Mouse (Mus musculus) C2C12 (cell line): Measurements from ENCODE around the gene Dixdc1. TPM values are rescaled to one million over a fixed set of nuclear protein-coding genes. Genes with fewer than 3 reads are reported as not detected.
A peak's percentile ranks its signal among the peaks of the same experiment; 100 is the strongest.

ENCODE experiments used
- H3K27me3 ChIP-seq: one replicate; pipeline ENCODE4 v1.6.1; 2011; ENCODE audit not compliant: control insufficient read depth, insufficient read depth, insufficient read length
- H3K36me3 ChIP-seq: one replicate; pipeline ENCODE4 v1.6.1; 2011; ENCODE audit not compliant: control insufficient read depth, insufficient read depth
- H3K4me3 ChIP-seq: one replicate; pipeline ENCODE4 v1.5.1; 2011; ENCODE audit warnings: mild to moderate bottlenecking, control low read depth; ENCODE audit not compliant: poor library complexity, insufficient read depth, severe bottlenecking
- H3K79me2 ChIP-seq: one replicate; pipeline ENCODE4 v1.6.1; 2011; ENCODE audit not compliant: control insufficient read depth, insufficient read depth
- H3K79me3 ChIP-seq: one replicate; pipeline ENCODE4 v1.6.1; 2011; ENCODE audit warnings: low read depth, control low read depth
- H3ac ChIP-seq: one replicate; pipeline ENCODE3; 2011; ENCODE audit warnings: low read depth; ENCODE audit not compliant: control insufficient read depth, insufficient read length
- CEBPB ChIP-seq: IDR thresholded peaks from one replicate; pipeline ENCODE4 v1.6.1; 2011; ENCODE audit warnings: low read depth, mild to moderate bottlenecking, control low read depth, moderate library complexity
- CTCF ChIP-seq: IDR thresholded peaks from one replicate; pipeline ENCODE4 v1.5.1; 2011; ENCODE audit not compliant: control insufficient read depth, insufficient read depth, insufficient read length
- FOSL1 ChIP-seq: IDR thresholded peaks from one replicate; pipeline ENCODE4 v1.8.0; 2011; ENCODE audit warnings: mild to moderate bottlenecking, low read length; ENCODE audit not compliant: poor library complexity, insufficient read depth, severe bottlenecking
- MAX ChIP-seq: IDR thresholded peaks from one replicate; pipeline ENCODE4 v1.6.1; 2011; ENCODE audit warnings: mild to moderate bottlenecking, control low read depth
- MYOD1 ChIP-seq: IDR thresholded peaks from one replicate; pipeline ENCODE4 v1.6.1; 2011; ENCODE audit warnings: low read depth; ENCODE audit not compliant: control insufficient read depth, insufficient read length
- MYOG ChIP-seq: IDR thresholded peaks from one replicate; pipeline ENCODE4 v1.6.1; 2011; ENCODE audit not compliant: control insufficient read depth, insufficient read length; ENCODE audit errors: extremely low read depth
- USF1 ChIP-seq: IDR thresholded peaks from one replicate; pipeline ENCODE4 v1.6.1; 2011; ENCODE audit warnings: low read depth, mild to moderate bottlenecking, control low read depth, moderate library complexity
- long read RNA-seq, 2 experiments: library from polyadenylated mRNA; unstranded; transcript quantifications; one replicate each; pipeline ENCODE4 v2.0.0; 2019 to 2020
- polyA plus RNA-seq: library from polyadenylated mRNA; unstranded; fragments of >200 nt; fragmentation: generic; extraction: Trizol; gene quantifications from one replicate; pipeline ENCODE4 v1.2.1, GENCODE M21; 2012; ENCODE audit warnings: missing spikeins

The Dixdc1 gene
- 1.2 TPM for polyA plus RNA-seq
- long read RNA-seq, experiment 1, partial matches to known transcripts = 1 of 7 reads
- long read RNA-seq, experiment 1, other reads (novel, unspliced or antisense) = 3 of 7 reads
- long read RNA-seq, experiment 2, full-length matches to known transcripts = 6 of 20 reads
- long read RNA-seq, experiment 2, partial matches to known transcripts = 5 of 20 reads
- long read RNA-seq, experiment 2, other reads (novel, unspliced or antisense) = 9 of 20 reads

- Histone ChIP-seq H3K4me3 (no peak within 1 kb of the TSS), H3K79me3 (no peaks in the 10 kb centered on the region), H3K27me3 (no peaks in the 10 kb centered on the region), H3K79me2 (no peaks in the 10 kb centered on the region), H3K36me3 (no peaks in the 10 kb centered on the region), H3ac (no peak within 1 kb of the TSS)
- TF ChIP-seq MYOD1 = no peak
- TF ChIP-seq CEBPB = no peak
- no peak for TF ChIP-seq MYOG
- TF ChIP-seq USF1 = no peak
- TF ChIP-seq MAX = no peak
- TF ChIP-seq CTCF = no peak
- TF ChIP-seq FOSL1 = no peak
Measured at GRCm38 (mm10) chr9:50738914-50739870, at the start of gene Dixdc1. Gene Dixdc1, minus strand, starts transcription at chr9:50739517.

- no peaks in the 10 kb centered on the region for H3K27me3 ChIP-seq
- no peaks in the 10 kb centered on the region for H3K79me2 ChIP-seq
- H3K36me3 ChIP-seq = peaks cover 35% of the 10 kb centered on the region
- TF ChIP-seq MYOD1 = no peak
- TF ChIP-seq CTCF = peak; percentile 9
- H3K79me3 ChIP-seq = no peaks in the 10 kb centered on the region
- H3ac ChIP-seq = no peak overlapping the region
- H3K4me3 ChIP-seq = no peak overlapping the region
Measured at GRCm38 (mm10) chr9:50782155-50782554, 42.8 kb upstream of the Dixdc1 start.

GRCm38 (mm10) chr9:50776162-50776760, 36.9 kb upstream of the Dixdc1 start:
- no peaks in the 10 kb centered on the region for H3K27me3 ChIP-seq
- TF ChIP-seq FOSL1 = no peak
- TF ChIP-seq MYOG = no peak
- TF ChIP-seq CEBPB = no peak
- no peak for TF ChIP-seq CTCF
- no peak for TF ChIP-seq MYOD1

DNA sequence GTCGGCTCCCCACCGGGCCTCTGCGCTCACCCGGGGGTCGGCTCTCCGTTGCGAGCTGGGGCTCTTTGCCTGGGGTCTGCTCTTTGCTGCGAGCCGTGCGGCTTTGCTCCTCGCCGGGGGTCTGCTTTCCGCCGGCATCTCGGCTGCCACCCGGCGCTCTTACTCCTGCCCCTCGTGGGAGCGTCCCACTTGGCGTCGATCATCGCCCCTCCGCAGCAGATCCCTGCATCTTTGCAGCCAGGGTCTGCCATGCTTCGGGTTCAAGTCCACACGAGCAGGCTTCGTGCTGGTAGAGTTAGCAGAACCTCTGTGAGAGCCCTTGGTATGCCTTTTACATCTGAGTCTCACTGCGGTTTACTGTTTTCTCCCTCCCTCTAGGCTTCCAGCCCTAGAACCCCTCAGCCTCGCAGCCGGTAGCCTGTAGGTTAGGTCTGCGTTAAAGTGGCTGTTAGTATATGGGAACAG, 36.4 kb upstream of the Dixdc1 start:
- TF ChIP-seq MYOD1 (no peak), MAX (no peak)
- Histone ChIP-seq H3K36me3 (peaks cover 10% of the 10 kb centered on the region), H3K79me3 (no peaks in the 10 kb centered on the region), H3K27me3 (no peaks in the 10 kb centered on the region), H3K4me3 (peak overlapping the region; percentile 46), H3K79me2 (peaks cover 6% of the 10 kb centered on the region), H3ac (peak overlapping the region; percentile 60)

More at GRCm38 (mm10) chr9:50776162-50776760, 36.9 kb upstream of the Dixdc1 start:
- no peaks in the 10 kb centered on the region for H3K79me3 ChIP-seq
- peaks cover 10% of the 10 kb centered on the region for H3K36me3 ChIP-seq
- H3ac ChIP-seq = no peak overlapping the region
- H3K4me3 ChIP-seq = no peak overlapping the region
- H3K79me2 ChIP-seq = peaks cover 6% of the 10 kb centered on the region

DNA sequence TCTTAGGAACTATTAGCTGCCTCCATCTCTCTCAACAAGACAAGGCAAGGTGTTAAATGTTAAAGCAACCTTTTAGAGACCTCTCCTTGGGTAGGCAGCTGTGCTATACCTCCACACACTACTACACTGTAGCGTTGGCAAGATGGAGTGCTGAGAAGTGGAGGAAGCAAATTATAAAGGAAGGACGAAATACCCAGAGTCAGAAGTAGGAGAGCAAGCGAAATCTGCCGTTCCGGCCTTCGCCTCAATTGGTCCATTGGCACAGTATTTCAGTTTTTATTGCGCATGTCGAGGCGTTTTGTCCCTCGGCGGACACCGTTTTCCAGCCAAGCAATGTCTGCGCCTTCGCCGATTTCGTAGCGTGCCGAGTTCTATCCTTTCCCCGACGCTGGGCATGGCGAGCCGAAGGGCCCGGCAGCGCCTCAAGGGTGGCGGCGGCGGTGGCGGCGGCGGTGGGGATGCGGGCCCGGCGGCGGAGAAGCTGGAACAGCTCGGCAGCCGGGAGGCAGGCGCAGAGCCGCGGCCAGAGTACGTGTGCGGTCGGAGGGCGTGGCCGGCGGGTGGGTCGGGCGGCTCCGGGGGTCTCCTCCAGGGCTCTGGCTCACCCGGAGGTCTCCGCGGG, 35.8 kb upstream of the Dixdc1 start, which contains the start of the genes Alg9 and 1110032A03Rik:
Gene Alg9 (plus strand): TSS at position 29 of the 622 bp plus-strand sequence.
Gene 1110032A03Rik (minus strand): TSS at position 530 of the 622 bp plus-strand sequence.
- TF ChIP-seq CTCF = no peak
- no peak for TF ChIP-seq MAX
- TF ChIP-seq MYOG = no peak
- no peaks in the 10 kb centered on the region for H3K27me3 ChIP-seq

More for the DNA sequence above, 35.8 kb upstream of the Dixdc1 start, which contains the start of the genes Alg9 and 1110032A03Rik:
- H3K36me3 ChIP-seq = peaks cover 10% of the 10 kb centered on the region
- no peaks in the 10 kb centered on the region for H3K79me3 ChIP-seq
- peak within 1 kb of the TSS; percentile 60 for H3ac ChIP-seq
- peak within 1 kb of the TSS; percentile 46 for H3K4me3 ChIP-seq
- H3K79me2 ChIP-seq = peaks cover 6% of the 10 kb centered on the region
